Mouse (Mus musculus) bone marrow, adult 2 months (tissue): ENCODE measurements around the gene Trp53i13.

Source experiments
- CTCF ChIP-seq: fragments of 200-500 bp; IDR thresholded peaks from 2 replicates; pipeline ENCODE4 v1.5.1; 2011; ENCODE audit warnings: low read length, control low read depth; ENCODE audit not compliant: control insufficient read depth, insufficient read depth
- POLR2A ChIP-seq: fragments of 200-500 bp; IDR thresholded peaks from 2 replicates; pipeline ENCODE4 v1.6.1; 2011; ENCODE audit warnings: low read depth, mild to moderate bottlenecking, control low read depth, low read length, borderline replicate concordance; ENCODE audit not compliant: control insufficient read depth

DNA sequence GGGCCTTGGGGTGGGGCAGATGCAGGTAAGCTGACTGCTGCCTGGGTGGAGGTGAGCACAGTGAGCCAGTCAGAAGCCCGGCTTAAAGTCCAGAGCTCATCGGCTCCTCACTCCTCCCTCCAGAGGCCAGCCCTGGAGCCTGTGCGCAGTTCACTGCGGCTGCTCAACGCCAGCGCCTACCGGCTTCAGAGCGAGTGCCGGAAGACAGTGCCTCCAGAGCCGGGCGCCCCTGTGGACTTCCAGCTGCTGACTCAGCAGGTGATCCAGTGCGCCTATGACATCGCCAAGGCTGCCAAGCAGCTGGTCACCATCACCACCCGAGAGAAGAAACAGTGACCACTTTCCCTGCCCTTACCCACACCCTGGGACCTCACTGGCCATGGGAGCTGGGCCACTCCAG lies 9.5 kb downstream of the Trp53i13 start:
- TF ChIP-seq CTCF (no peak), POLR2A (no peak)
